Mouse (Mus musculus) bone marrow, adult 2 months (tissue): Measurements from ENCODE around the gene AI837181. TPM values are rescaled to one million over a fixed set of nuclear protein-coding genes. Genes with fewer than 3 reads are reported as not detected.

Experiments used
- H3K27ac ChIP-seq: fragments of 200-500 bp; 2 replicates; pipeline ENCODE4 v1.5.1; 2012; ENCODE audit warnings: low read depth, mild to moderate bottlenecking, control low read depth, inconsistent platforms, low read length; ENCODE audit not compliant: control insufficient read depth, poor library complexity, insufficient read depth
- H3K4me1 ChIP-seq: fragments of 200-500 bp; 2 replicates; pipeline ENCODE4 v1.6.1; 2011; ENCODE audit warnings: low read length; ENCODE audit not compliant: control insufficient read depth, insufficient read depth
- H3K4me3 ChIP-seq: fragments of 200-500 bp; replicated peaks from 2 replicates; pipeline ENCODE3; 2011; ENCODE audit warnings: mild to moderate bottlenecking, low read depth, low read length, control low read depth; ENCODE audit not compliant: control insufficient read depth
- CTCF ChIP-seq: fragments of 200-500 bp; IDR thresholded peaks from 2 replicates; pipeline ENCODE4 v1.5.1; 2011; ENCODE audit warnings: low read length, control low read depth; ENCODE audit not compliant: control insufficient read depth, insufficient read depth
- POLR2A ChIP-seq: fragments of 200-500 bp; IDR thresholded peaks from 2 replicates; pipeline ENCODE4 v1.6.1; 2011; ENCODE audit warnings: low read depth, mild to moderate bottlenecking, control low read depth, low read length, borderline replicate concordance; ENCODE audit not compliant: control insufficient read depth
- WGBS: fragments of 180-500 bp; shearing (Covaris S2); methylation state at CpG from one replicate; pipeline ENCODE4 v1.1.7; 2018; 5-methylcytosine and 5-hydroxymethylcytosine counted together
- polyA plus RNA-seq: library from polyadenylated mRNA; stranded (reverse); fragments of >200 nt; gene quantifications from 2 replicates; pipeline ENCODE4 v1.2.4, GENCODE M21; 2011; ENCODE audit warnings: low replicate concordance; ENCODE audit not compliant: missing spikeins, insufficient read depth, insufficient read length

Gene AI837181
- polyA plus RNA-seq, 1 experiment = 21.5 TPM

DNA sequence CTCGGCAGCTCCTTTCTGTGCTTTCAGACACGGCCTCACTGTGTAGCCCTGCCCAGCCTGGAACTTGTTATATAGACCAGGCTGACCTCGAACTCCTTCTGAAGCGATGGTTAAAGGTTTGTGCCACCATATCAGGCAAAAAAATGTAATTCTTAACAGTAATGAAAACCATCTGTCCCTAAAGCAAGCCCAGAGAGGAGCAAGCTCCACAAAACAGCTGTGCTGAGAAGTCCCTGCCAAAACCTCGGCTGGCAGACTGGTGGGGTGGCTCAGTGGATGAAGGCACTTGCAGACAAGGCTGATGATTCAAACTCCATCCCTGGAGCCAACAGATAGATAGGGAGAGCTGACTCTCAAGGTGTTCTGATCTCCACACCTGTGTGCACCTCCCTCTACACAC lies 15.9 kb upstream of the AI837181 start:
- Histone ChIP-seq H3K4me1 (peaks cover 6% of the 10 kb centered on the region), H3K4me3 (no peak overlapping the region), H3K27ac (peak overlapping the region; percentile 67)
- TF ChIP-seq CTCF = no peak
- 68% methylated on average over 5 of the region's 5 CpGs for WGBS

DNA sequence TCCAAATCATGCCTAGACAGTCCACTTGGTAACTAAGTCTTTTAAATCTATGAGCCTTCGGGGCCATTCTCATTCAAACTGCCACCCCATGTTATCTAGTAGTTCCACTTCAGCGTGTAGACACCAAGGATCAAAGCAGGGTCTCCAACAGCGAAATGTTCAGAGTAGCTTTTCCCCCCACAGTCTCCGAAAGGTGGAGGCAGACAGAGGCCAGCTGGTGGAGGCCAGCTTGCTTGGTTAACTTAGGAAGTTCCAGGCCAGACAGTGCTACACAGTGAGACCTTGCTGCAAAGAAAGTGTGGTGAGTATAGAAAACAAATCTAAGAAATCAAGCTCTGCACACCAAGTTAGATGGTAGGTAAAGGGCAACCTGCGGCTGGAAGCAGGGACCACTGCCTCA lies 14.3 kb upstream of the AI837181 start:
- WGBS = 87% methylated on average over 5 of the region's 5 CpGs
- Histone ChIP-seq H3K4me1 (peaks cover 6% of the 10 kb centered on the region), H3K4me3 (no peak overlapping the region), H3K27ac (no peak overlapping the region)
- TF ChIP-seq CTCF = no peak
- no peak for TF ChIP-seq POLR2A

DNA sequence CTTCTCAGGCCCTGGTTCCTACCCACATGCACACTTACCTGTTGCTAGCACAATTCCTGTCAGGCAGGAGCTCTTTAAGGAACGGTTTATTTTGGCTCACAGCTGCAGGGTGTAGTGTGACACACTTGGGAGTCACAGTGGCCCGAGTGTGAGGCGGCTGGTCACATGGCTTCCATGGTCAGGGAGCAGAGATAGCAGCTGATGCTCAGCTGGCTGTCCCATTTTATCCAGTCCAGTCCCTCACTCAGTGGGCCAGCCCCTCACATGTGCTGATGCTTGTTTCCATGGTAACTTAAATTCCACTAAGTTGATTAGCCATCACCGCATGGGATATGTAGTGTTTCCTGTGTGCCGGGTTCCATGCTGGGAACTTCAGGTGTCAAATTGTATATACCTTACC lies 13.0 kb upstream of the AI837181 start:
- no peak overlapping the region for H3K4me3 ChIP-seq
- TF ChIP-seq CTCF (no peak), POLR2A (no peak)
- peaks cover 4% of the 10 kb centered on the region for H3K4me1 ChIP-seq
- no peak overlapping the region for H3K27ac ChIP-seq
- 84% methylated on average over 5 of the region's 5 CpGs for WGBS

DNA sequence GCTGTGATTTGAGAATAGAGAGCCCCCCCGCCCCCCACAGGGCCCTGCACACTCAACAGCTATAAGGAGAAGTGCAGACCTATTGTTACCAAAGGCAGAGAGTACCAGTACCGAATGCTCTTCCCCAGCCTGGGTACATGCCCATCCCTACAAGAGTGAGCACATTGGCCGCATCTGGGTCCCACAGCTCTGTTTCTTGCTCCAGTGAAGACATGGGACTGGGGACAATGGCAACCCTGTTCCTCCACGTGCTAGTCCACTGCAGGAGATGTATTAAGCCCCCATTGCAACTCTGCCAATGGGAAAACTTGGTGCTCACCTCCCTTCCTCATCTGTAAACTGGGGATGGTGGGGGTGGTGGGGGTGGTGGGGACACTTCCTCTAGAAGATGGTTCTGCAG lies 11.1 kb upstream of the AI837181 start:
- WGBS = 82% methylated on average over 4 of the region's 4 CpGs
- TF ChIP-seq POLR2A = no peak
- no peak for TF ChIP-seq CTCF
- Histone ChIP-seq H3K4me1 (peaks cover 1% of the 10 kb centered on the region; the same call in 1 of the 2 replicates), H3K4me3 (no peak overlapping the region), H3K27ac (no peak overlapping the region)

DNA sequence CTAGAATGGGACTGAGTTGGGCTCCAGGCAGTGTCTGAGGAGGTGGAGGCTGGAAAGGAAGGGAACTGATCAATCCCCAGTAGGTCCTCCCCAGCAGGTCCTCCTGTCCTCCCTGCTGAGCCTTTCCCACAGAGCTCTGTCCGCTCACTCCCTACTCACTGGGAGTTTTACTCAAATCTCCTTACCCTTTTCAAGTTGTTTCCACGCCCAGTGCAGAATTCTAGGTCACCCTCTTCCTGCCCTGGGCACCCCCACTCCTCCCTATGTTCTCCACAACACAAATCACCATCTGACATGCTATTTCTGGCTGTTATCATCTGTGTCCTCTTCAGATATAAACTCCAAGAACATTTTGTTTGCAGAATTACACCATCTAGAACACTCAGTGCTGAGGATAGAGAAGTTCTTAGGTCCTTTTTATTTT lies 10.4 kb upstream of the AI837181 start:
- TF ChIP-seq POLR2A = no peak
- TF ChIP-seq CTCF = no peak
- no peak overlapping the region for H3K4me3 ChIP-seq
- H3K4me1 ChIP-seq = no peaks in the 10 kb centered on the region; the same call in 1 of the 2 replicates
- H3K27ac ChIP-seq = no peak overlapping the region
- 83% methylated on average over 2 of the region's 2 CpGs for WGBS

DNA sequence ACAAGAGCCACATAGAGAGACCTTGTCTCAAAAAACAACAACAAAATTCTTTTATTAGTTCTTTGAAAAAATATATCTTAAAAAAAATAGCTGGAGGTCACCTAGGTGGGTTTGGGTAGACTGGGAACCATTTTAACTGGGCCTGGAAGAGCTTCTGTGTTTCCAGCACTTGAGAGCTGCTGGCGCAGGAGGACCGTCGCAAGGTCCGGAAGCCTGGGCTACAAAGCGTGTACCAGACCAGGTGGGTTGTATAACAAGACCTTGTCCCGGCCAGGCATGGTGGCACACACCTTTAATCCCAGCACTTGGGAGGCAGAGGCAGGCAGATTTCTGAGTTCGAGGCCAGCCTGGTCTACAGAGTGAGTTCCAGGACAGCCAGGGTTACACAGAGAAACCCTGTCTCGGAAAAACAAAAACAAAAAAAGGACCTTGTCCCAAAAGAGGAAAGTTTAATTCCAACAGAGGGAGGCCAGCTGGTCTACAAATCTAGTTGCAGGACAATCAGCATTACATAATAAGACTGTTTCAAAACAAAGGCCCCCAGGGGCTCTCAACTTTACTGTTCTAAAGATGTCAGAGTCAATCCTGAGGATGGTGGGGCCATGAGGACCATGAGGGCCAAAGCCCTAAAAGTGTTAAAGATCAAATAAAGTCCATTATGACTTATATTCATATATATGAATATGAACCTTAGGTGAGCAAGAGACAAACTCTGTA lies 6.0 kb upstream of the AI837181 start:
- Histone ChIP-seq H3K4me3 (no peak overlapping the region), H3K27ac (no peak overlapping the region), H3K4me1 (no peaks in the 10 kb centered on the region)
- 95% methylated on average over 8 of the region's 8 CpGs for WGBS
- TF ChIP-seq POLR2A (no peak), CTCF (no peak)

DNA sequence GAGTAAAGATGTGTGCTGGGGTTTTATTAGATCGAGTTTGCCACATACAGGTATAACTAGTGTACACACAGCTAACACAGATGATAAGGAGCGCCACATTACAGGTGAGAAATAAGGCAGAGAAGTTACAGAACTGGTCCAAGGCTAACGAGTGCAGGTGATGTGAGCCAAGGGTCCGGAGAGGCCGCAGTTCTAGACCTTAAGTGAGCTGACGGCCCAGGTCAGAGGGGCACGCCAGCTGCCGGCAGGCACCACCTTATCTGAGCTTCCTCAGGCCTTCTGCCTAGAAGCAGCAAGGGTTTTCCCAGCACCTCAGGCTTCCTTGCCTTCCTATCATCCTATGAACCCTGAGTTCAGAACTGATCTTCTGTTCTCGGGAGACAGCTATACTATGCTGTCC lies 5.3 kb upstream of the AI837181 start:
- 81% methylated on average over 9 of the region's 9 CpGs for WGBS
- no peaks in the 10 kb centered on the region for H3K4me1 ChIP-seq
- TF ChIP-seq POLR2A (no peak), CTCF (no peak)
- H3K4me3 ChIP-seq = no peak overlapping the region
- H3K27ac ChIP-seq = no peak overlapping the region

DNA sequence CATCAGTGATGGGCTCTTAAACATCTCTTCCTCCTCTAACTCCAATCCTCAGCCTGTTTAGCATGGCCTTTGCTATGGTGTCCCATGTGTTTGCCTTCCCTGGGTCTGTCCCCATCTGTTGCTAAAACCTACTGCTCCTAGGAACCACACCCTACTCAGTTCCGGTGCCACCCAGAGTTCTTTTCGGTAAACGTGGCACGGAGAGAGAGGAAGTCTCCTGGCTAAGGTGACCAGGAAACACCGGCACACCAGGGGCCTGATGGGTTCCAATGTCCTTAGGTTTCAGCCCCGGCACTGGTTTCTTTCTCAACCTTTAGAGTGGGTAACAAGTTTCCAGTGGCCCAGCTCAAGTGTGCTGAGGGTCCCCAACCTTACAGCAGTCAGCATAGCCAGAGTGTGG lies 4.4 kb upstream of the AI837181 start:
- H3K4me1 ChIP-seq = no peaks in the 10 kb centered on the region
- H3K27ac ChIP-seq = no peak overlapping the region
- TF ChIP-seq CTCF = no peak
- no peak for TF ChIP-seq POLR2A
- no peak overlapping the region for H3K4me3 ChIP-seq
- WGBS = 78% methylated on average over 6 of the region's 6 CpGs

DNA sequence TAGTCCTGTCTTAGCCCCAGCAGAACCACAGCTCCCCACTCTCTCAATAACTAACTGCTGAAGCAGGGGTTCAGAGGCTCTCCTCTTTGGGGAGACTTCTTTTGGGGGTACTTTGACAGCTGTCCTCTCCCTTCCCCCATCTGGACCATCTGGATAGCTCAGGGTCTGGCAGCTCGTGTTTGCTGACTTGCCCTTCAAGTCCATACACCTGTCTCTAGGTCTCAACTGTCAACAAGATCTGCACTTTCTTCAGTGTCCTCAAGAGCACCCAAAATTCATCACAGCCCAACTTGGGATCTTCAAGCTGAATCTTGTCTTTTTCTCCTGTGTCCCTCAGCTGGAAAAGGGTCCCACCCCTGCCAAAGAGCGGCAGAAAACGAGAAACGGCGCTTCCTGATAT lies 3.2 kb upstream of the AI837181 start:
- TF ChIP-seq CTCF (no peak), POLR2A (no peak)
- 82% methylated on average over 5 of the region's 5 CpGs for WGBS
- H3K4me1 ChIP-seq = no peaks in the 10 kb centered on the region

More for the DNA sequence above, 3.2 kb upstream of the AI837181 start:
- Histone ChIP-seq H3K27ac (no peak overlapping the region), H3K4me3 (no peak overlapping the region)
